In genomic region chr2:31950966-31951365, GRCm38 (mm10) we compare ENCODE assay signal across 8 mouse cellular contexts. TPM values are rescaled to one million over a fixed set of nuclear protein-coding genes. Genes with fewer than 3 reads are reported as not detected.
DNase-seq lines count a peak whose midpoint lies in the region; ATAC-seq and TF ChIP-seq lines count a peak whose summit lies in the region.

No protein-coding gene starts in this region.

- H3K79me2 ChIP-seq in C2C12 (ENCODE audit: control insufficient read depth, insufficient read depth) = no peaks in the 10 kb centered on the region

- H3K27ac ChIP-seq in heart, embryonic 11.5 days (ENCODE audit: low read depth, low read length) = no peak overlapping the region
- peak overlapping the region; percentile 91 for H3K27ac ChIP-seq in forebrain, embryonic 10.5 days
- H3K27ac ChIP-seq in limb, embryonic 12.5 days = 0 out of 2 replicates have a peak overlapping the region, but pooled peaks have one; percentile 53

- no peak for ATAC-seq in heart, embryonic 11.5 days (replicated peaks; ENCODE audit: insufficient number of reproducible peaks, low FRiP score, low TSS enrichment)
- no peak for ATAC-seq in limb, embryonic 12.5 days (ENCODE audit: insufficient number of reproducible peaks, insufficient read depth, low FRiP score, low TSS enrichment, low read depth)

- DNase-seq in heart, postnatal 25 days (ENCODE audit: low spot score) = no peak
- DNase-seq in forebrain, embryonic 10.5 days (ENCODE audit: extremely low spot score, low spot score) = no peak
- DNase-seq in urinary bladder, postnatal 14 days (ENCODE audit: low spot score) = no peak
- no peak for DNase-seq in right cerebral cortex, postnatal 25 days
- no peak for DNase-seq in gastrocnemius, postnatal 4 days (ENCODE audit: low spot score in 2 of 2)

- H3K9ac ChIP-seq in heart, embryonic 11.5 days (ENCODE audit: low read depth, low read length) = peak overlapping the region; percentile 85
- peak overlapping the region; percentile 79 for H3K9ac ChIP-seq in limb, embryonic 12.5 days (replicated peaks)

- intact Hi-C loops in heart, postnatal 25 days (cut with DNase I) = no loop called here

- 18% methylated on average over 9 of the region's 9 CpGs for WGBS in heart, embryonic 11.5 days (ENCODE audit: insufficient replicate concordance)
- WGBS in forebrain, embryonic 10.5 days = 23% methylated on average over 9 of the region's 9 CpGs
- 22% methylated on average over 9 of the region's 9 CpGs for WGBS in limb, embryonic 12.5 days

- TF ChIP-seq CTCF in C2C12 (IDR thresholded peaks at IDR 0.05; ENCODE audit: control insufficient read depth, insufficient read depth, insufficient read length) = no peak

- H3K9me3 ChIP-seq in heart, embryonic 11.5 days (replicated peaks; ENCODE audit: control insufficient read depth, low read length) = no peaks in the 10 kb centered on the region
- no peaks in the 10 kb centered on the region for H3K9me3 ChIP-seq in forebrain, embryonic 10.5 days
- no peaks in the 10 kb centered on the region for H3K9me3 ChIP-seq in limb, embryonic 12.5 days

- H3K36me3 ChIP-seq in heart, embryonic 11.5 days (ENCODE audit: control insufficient read depth, insufficient read depth, low read length) = no peaks in the 10 kb centered on the region
- H3K36me3 ChIP-seq in C2C12 (ENCODE audit: control insufficient read depth, insufficient read depth) = no peaks in the 10 kb centered on the region
- peaks cover 43% of the 10 kb centered on the region for H3K36me3 ChIP-seq in forebrain, embryonic 10.5 days (replicated peaks)
- peaks cover 40% of the 10 kb centered on the region for H3K36me3 ChIP-seq in limb, embryonic 12.5 days

- peak overlapping the region; percentile 96 for H3K4me2 ChIP-seq in heart, embryonic 11.5 days
- peak overlapping the region; percentile 85 for H3K4me2 ChIP-seq in limb, embryonic 12.5 days

- no peaks in the 10 kb centered on the region; the same call in 1 of the 2 replicates for H3K27me3 ChIP-seq in heart, embryonic 11.5 days (ENCODE audit: control insufficient read depth, insufficient read depth, low read length)
- H3K27me3 ChIP-seq in C2C12 (ENCODE audit: control insufficient read depth, insufficient read depth, insufficient read length) = no peaks in the 10 kb centered on the region
- H3K27me3 ChIP-seq in forebrain, embryonic 10.5 days (ENCODE audit: poor library complexity, severe bottlenecking) = peaks cover 18% of the 10 kb centered on the region
- H3K27me3 ChIP-seq in limb, embryonic 12.5 days = 0 out of 2 replicates have a peak, but pooled peaks cover 4% of the 10 kb centered on the region

- no peaks in the 10 kb centered on the region for H3K79me3 ChIP-seq in C2C12 (ENCODE audit: low read depth)

- peak overlapping the region; percentile 79 for H3K4me3 ChIP-seq in heart, embryonic 11.5 days (ENCODE audit: low read depth, low read length)
- peak overlapping the region; percentile 37 for H3K4me3 ChIP-seq in C2C12 (ENCODE audit: insufficient read depth, poor library complexity, severe bottlenecking)
- H3K4me3 ChIP-seq in forebrain, embryonic 10.5 days = peak overlapping the region; percentile 88
- peak overlapping the region; percentile 81 for H3K4me3 ChIP-seq in limb, embryonic 12.5 days (replicated peaks)

- H3K4me1 ChIP-seq in heart, embryonic 11.5 days (ENCODE audit: control insufficient read depth, insufficient read depth, low read length) = peaks cover 28% of the 10 kb centered on the region
- peaks cover 46% of the 10 kb centered on the region for H3K4me1 ChIP-seq in forebrain, embryonic 10.5 days
- peaks cover 25% of the 10 kb centered on the region for H3K4me1 ChIP-seq in limb, embryonic 12.5 days (replicated peaks)

- peak overlapping the region; percentile 64 for H3ac ChIP-seq in C2C12 (ENCODE audit: control insufficient read depth, insufficient read length, low read depth)

TF ChIP-seq in C2C12, 6 proteins besides CTCF, POLR2A, EP300 and RAD21:
- no peak for TF ChIP-seq MYOG (IDR thresholded peaks at IDR 0.05; ENCODE audit: control insufficient read depth, extremely low read depth, insufficient read length)
- TF ChIP-seq USF1 (IDR thresholded peaks at IDR 0.05; ENCODE audit: low read depth) = no peak
- no peak for TF ChIP-seq FOSL1 (IDR thresholded peaks at IDR 0.05; ENCODE audit: insufficient read depth, low read length, poor library complexity, severe bottlenecking)
- TF ChIP-seq MAX (IDR thresholded peaks at IDR 0.05) = no peak
- no peak for TF ChIP-seq CEBPB (IDR thresholded peaks at IDR 0.05; ENCODE audit: low read depth)
- TF ChIP-seq MYOD1 (IDR thresholded peaks at IDR 0.05; ENCODE audit: control insufficient read depth, insufficient read length, low read depth) = no peak
TF ChIP-seq in C2C12: peak in this region for 0.

RNA-seq across cellular contexts. Expression of gene Aif1l, which starts 1.0 kb away (rescaled TPM):
- 83.7 and 101 TPM in 2 replicates for polyA plus RNA-seq in heart, embryonic 11.5 days (2014; fragmentation: Nextera tagmentation; extraction: Ambion mirVana)
- total RNA-seq in heart, postnatal 25 days (2021) = 1 to 10 TPM; 6.1 to 6.6 TPM
- polyA plus RNA-seq in C2C12 (2012; fragmentation: generic; extraction: Trizol) = 55.4 TPM
- 84.7 and 85.6 TPM in 2 replicates for polyA plus RNA-seq in forebrain, embryonic 10.5 days (2016; fragmentation: Nextera tagmentation; extraction: Ambion mirVana)
- 86.6 and 100 TPM in 2 replicates for polyA plus RNA-seq in limb, embryonic 12.5 days (2016; fragmentation: Nextera tagmentation; extraction: Ambion mirVana)
- total RNA-seq in gastrocnemius, postnatal 4 days (2021) = 10 to 100 TPM; 21.6 to 25.8 TPM

RNA-seq across cellular contexts. Expression of gene Nup214, which starts 23.3 kb away (rescaled TPM):
- polyA plus RNA-seq in heart, embryonic 11.5 days (2014; fragmentation: Nextera tagmentation; extraction: Ambion mirVana) = 53.5 and 54.0 TPM in 2 replicates
- 10 to 100 TPM; 27.4 to 28.3 TPM for total RNA-seq in heart, postnatal 25 days (2021)
- polyA plus RNA-seq in C2C12 (2012; fragmentation: generic; extraction: Trizol) = 42.2 TPM
- 110 and 111 TPM in 2 replicates for polyA plus RNA-seq in forebrain, embryonic 10.5 days (2016; fragmentation: Nextera tagmentation; extraction: Ambion mirVana)
- 76.4 and 87.4 TPM in 2 replicates for polyA plus RNA-seq in limb, embryonic 12.5 days (2016; fragmentation: Nextera tagmentation; extraction: Ambion mirVana)
- total RNA-seq in gastrocnemius, postnatal 4 days (2021) = 10 to 100 TPM; 38.9 to 43.3 TPM

Comparison
In these comparisons a context has a peak if more than half of its experiments do, and no peak if none do; other contexts are left out.
1. H3K4me3 ChIP-seq: peak in every context shown above with its lines; median percentile 88 in forebrain, embryonic 10.5 days; 81 in limb, embryonic 12.5 days; 79 in heart, embryonic 11.5 days; 37 in C2C12.